Mouse (Mus musculus) olfactory bulb, adult 2 months (tissue): ENCODE measurements around the gene Krt18.
"Not testable (repeated sequence)": the region's sequence is repeated elsewhere in the genome, so short reads cannot be mapped to it uniquely, and the experiment has no call there.

ENCODE experiments used
- CTCF ChIP-seq: fragments of 200-500 bp; IDR thresholded peaks from 2 replicates; pipeline ENCODE4 v1.5.1; 2012; ENCODE audit warnings: low read depth, mild to moderate bottlenecking, low read length, moderate library complexity; ENCODE audit not compliant: insufficient read depth
- POLR2A ChIP-seq: fragments of 200-500 bp; IDR thresholded peaks from 2 replicates; pipeline ENCODE4 v1.6.1; 2012; ENCODE audit warnings: mild to moderate bottlenecking, low read depth, low read length, moderate library complexity; ENCODE audit not compliant: insufficient read depth

- TF ChIP-seq CTCF, POLR2A: not testable (repeated sequence)
Observed at GRCm38 (mm10) chr15:102079924-102080323, 51.9 kb downstream of the Krt18 start.
